Mouse (Mus musculus) gastrocnemius, postnatal 25 days (tissue): ENCODE results near the gene Ppan. TPM values are rescaled to one million over a fixed set of nuclear protein-coding genes. Genes with fewer than 3 reads are reported as not detected.

Experiments used
- DNase-seq: peaks from one replicate; pipeline ENCODE4 v3.0.0; 2022
- long read RNA-seq, 2 experiments: library from polyadenylated mRNA; stranded (forward); transcript quantifications; one replicate each; pipeline ENCODE4 v2.0.0; 2021
- total RNA-seq, 2 experiments: library from RNA; stranded (reverse); gene quantifications; 1 replicate in 1 of 2; 2 replicates in 1 of 2; pipeline ENCODE4 v1.2.3; 2021

Ppan gene
- 1 to 10 TPM; 7.4 to 7.7 TPM for total RNA-seq
- long read RNA-seq, experiment 1, partial matches to known transcripts = 1 of 4 reads
- long read RNA-seq, experiment 1, other reads (novel, unspliced or antisense) = 0 of 4 reads
- long read RNA-seq, experiment 2, partial matches to known transcripts = 2 of 6 reads
- long read RNA-seq, experiment 2, other reads (novel, unspliced or antisense) = 1 of 6 reads

DNA sequence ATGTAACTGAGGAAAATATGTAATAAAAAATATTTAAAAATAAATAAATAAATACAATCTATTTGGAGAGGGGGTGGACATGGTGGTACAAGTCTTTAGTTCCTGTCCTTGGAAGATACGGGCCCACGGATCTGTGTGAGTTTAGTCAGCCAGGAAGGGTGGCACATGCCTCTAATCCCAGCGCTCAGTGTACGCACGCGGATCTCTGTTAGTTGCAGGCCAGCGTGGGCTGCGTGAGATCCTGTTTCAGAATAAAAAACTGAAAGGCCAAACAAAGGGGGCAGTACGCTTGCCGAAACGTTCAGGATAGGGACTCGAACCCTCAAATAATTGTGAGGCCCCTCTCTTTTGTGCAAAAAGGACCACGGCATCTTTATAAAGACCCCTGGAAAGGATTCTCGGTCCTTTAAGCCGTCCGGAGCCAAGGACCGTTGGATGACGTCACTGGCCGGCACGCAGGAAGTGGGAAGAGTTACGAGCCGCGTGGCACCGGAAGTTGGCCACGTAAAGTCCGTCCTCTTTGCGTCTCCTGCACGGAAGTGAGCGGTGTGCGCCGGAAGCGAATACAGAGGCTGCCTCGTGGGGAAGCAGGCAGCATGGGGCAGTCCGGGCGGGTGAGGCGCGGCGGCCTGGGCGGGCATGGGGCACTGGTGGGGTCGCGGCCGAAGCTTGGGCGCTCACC, at the start of gene Ppan:
Ppan (plus strand) TSS at position 472 of the 682 bp plus-strand sequence.
- DNase-seq = peak; percentile 93

DNA sequence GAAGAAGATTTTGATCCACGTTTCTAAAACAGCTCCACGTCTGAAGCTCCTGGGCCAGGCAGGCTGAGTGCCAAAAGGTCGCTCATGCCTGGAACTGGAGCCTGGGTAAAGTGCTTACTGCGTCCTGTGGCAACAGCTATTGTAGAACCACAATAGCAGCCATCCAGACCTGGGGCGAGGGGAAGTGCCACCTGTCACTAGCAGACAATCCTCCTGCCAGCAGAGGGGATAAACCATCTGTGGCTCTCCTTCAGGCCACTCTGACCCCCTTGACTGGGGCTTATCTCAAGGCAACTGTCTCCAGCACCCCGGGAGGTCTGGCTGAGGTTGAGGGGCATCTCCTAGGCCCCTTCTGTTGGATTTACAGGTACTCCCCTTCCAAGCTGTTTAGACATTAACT, 49.0 kb upstream of the Ppan start:
- DNase-seq = no peak

DNA sequence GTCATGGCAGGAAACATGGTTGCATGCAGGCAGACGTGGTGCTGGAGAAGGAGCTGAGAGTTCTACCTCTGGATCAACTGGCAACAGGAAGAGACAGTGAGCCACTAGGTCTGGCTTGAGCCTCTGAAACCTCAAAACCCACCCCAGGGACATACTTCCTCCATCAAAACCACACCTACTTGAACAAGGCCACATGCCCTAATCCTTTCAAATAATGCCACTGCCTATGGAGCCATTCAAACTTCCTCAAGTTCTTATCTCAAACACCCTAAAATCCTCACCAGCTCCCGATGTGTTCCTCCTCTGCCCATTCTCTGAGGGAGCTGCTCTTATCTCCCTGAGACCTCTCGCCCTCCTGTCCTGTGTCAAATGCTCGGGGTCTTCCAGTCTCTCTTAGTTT, 45.8 kb upstream of the Ppan start:
- no peak for DNase-seq

DNA sequence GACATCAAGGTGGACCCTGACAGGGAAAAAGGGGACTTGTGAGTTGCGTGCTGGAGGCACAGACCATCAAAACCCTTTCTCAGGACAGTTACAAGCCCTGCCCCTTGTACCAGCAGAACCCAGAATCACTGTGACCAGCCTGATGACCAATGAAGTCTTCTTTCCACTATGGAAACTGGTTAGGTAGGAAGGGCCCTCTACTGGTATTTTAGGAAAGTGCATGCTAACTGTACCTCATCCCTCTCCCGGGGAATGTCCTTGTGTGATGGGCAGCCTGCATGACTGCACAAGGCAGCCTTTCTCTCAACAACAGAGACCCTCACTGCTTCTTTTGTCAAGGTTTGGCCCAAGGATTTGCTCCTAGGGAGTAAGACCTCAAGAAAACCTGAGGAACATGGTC, 45.3 kb upstream of the Ppan start:
- no peak for DNase-seq

DNA sequence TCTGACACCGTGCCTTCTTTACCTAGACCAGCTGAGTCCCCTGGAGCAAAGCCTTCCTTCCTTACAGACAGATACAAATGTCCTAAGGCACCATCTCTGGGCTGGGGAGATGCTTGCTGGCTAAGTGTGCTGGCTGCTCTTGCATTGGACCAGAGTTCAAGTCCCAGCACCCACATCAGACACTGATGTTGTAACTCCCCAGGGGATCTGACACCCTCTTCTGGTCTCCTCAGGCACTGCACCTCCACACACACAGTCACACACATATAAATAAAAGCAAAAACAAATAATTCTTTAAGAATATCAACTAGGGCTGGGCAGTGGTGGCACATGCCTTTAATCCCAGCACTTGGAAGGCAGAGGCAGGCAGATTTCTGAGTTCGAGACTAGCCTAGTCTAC, 37.8 kb upstream of the Ppan start:
- no peak for DNase-seq

DNA sequence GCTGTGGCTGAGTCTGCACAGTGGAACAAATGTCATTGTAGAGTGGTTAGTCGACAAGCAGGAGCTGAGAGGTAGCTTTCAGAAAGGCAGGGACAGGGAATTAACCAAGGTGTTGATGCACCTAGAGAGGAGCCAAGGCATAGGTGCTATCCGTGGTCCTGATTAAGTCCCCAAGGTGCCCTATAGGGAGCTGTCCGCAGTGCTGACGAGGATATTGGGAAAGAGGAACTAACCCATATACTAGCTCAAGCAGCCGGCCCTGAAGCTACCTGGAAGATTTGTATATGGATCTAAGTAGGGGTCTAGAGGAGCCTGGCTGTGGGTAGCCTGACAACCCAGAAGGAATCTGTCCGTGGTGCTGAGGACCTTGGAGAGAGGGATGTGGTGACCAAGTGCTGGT, 30.8 kb upstream of the Ppan start:
- DNase-seq = no peak

DNA sequence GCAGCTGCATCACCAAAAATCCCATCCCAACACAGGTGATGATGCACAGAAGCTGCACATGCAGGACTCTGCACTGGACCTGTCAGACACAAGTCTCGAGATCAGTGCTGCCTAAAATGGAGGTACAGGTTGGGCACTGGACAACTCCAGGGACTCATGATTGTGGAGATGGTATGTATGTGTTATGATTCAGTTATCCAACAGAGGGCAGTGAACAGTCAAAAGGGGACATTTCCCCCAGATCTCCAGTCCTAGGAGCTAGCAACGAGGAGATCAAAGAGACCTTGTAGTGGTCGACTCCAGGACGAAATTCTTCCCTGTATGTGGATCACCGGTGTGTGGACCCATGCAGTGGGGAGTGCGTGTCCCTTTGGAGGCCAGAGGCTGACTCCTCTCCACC, 28.0 kb upstream of the Ppan start:
- no peak for DNase-seq

DNA sequence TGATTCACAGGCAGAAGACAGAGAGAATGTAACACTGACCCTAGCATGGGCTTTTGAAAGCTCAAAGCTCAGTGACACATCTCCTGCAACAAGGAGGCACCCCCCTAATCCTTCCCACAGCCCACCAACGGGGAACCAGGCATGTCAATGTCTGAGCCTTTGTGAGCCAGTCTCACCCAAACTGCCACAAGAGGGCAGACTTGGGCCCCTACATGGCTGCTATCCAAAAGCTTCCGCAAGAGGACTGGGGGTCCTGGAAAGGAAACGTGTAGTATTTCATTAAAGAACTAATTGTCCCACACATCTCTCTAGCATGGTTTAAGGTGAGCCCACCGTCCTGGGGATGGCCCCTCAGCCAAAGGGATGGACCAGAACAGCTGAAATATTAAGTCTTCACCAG, 26.2 kb upstream of the Ppan start:
- no peak for DNase-seq

DNA sequence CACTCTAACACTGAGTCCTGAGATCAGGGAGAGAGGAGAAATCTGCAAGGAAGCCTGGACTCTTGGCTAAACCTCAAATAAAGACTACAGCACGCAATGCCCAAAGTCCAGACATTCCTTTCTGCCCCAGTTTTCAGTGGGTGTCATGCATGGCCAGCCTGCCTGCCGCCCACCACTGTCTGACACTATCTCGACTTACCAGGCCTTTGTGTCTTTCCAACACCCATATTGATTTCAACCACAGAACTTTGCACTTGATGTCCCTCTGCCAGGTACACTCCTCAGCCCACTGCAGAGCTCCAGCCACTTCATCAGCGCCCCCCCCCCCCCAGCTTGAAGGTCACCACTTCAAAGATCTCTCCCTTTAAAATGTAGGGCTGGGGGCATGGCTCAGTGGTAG, 25.8 kb upstream of the Ppan start:
- no peak for DNase-seq

DNA sequence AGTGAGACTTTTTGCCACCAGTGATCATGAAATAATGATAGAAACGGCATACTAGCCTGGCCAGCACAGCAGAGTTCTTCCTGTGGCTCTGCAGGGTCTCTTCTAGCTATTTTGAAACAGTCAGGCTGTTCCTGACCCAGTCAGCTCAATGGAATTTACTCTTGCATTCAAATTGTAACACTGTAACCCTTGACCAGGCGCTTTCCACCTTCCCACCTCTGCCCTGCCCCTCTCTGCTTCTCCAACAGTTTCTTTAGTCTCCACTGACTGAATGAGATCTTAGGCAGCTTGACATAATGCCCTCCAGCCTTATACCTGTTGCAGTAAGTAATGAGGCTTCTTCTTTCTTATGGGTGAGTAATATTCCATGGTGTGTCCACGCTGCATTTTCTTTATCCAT, 21.1 kb upstream of the Ppan start:
- DNase-seq = no peak

DNA sequence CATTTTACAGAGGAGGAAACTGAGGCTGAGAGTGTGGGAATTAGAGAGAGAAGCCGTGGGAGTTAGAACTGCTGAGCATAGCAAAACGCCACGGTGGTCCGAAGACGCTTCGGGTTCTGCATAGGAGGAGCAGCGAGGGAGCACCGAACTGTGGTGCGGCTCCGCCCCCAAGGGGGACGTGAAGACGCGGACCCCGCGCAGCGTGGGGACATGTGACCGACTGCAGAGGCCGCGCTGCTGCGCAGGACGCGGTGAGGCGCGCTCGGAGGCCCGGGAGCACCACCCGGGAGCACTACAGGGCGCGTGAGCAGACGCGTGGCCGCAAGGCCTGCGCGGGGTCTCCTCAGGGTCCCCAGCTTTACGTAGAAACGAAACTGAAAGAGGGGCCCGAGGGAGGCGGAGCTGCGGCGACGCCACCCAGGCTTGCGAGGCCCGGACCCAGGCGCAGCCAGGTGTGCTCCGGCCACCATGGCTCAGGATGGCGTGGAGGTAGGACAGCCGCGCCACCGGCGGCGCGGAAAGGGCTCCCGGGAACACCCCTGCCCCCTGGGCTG, 19.4 kb upstream of the Ppan start, which contains the start of gene A230050P20Rik:
A230050P20Rik (plus strand) TSS at position 195 of the 554 bp plus-strand sequence.
- peak; percentile 52 for DNase-seq

DNA sequence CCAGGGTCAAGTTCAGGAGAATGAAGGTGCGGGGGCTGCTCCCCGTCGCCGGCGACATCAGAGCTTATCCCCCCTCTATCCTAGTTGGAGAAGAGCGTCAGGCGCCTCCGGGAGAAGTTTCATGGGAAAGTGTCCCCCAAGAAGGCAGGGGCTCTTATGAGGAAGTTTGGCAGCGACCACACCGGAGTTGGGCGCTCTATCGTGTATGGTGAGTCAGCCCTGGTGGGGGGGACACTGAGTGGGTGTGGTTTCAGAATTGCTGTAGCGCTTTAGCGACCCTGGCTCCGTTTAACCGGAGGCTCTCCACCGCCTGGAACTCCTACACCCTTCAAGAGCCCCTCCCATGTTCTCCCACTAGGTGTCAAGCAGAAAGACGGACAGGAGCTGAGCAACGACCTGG, 18.7 kb upstream of the Ppan start:
- no peak for DNase-seq

DNA sequence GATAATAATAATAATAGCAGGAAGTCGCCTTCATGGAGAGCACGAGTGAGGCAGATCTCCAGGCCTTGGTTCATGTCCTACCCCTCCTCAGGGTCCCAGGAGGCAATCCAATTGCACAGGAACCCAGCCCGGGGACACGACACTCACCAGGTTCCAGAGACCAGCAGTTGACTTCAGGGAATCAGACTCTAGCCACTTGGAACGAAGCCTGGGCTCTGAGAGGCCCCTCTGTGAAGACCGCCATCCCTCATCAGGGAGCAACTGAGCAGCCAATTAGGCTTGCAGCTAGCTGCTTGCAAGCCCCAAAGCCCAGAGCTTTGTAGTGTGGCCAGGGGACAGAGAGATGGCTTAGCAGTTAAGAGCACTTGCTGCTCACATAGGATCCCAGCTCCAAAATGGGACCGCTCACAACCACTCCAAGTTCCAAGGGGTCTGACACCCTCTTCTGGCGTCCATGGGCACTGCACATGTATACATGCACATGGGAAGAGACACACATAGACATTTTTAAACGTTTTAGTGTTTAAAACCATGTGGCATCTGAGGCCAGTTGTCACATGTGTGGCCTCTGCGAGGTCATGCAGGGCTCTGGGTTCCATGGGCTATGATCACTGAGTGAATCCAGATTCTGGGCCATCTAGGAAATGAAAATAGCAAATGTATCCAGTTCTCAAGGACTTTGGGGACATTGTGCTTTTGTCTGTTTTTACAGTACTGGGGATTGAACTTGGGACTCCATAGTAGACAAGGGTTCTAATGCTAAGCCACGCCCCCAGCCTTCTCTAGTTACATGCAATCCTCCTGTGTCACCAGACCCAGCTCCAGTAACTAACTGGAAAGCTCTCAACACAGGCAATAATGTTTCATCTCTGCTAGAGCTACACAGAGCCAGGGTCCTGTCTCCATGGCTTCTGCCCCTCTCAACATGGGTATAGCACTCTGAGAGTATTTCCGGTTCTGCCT, 17.5 kb upstream of the Ppan start:
- DNase-seq = no peak

DNA sequence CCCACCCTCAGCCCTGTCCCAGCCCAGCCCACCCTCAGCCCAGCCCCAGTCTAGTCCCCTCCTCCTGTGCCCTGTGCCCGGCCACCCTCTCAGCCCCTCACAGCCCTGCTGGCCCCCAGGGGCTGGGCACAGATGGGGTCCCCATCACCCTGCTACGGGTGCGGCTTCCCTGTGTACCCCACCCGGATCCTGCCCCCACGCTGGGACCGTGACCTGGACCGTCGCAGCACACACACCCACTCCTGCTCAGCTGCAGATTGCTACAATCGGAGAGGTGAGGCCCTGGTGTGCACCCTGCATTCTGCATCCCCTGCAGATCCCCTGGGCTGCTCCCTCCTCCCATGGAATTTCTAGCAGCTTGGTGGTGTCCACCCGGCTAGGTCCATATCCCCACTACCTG, 15.0 kb upstream of the Ppan start:
- DNase-seq = no peak

DNA sequence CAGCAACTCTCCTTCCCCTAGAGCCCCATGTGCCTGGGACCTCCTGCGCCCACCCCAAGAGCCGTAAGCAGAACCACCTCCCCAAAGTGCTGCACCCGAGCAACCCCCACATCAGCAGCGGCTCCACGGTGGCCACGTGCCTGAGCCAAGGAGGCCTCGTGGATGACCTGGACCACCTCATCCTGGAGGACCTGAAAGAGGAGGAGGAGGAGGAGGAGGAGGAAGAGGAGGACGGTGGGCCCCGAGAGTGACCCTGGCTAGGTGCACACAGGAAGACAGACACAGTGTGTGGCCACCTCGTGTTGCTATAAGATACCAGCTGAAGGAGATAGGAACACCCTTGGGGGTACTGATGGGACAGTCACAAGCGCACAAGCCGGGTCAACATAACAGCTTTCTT, 14.5 kb upstream of the Ppan start:
- DNase-seq = no peak

DNA sequence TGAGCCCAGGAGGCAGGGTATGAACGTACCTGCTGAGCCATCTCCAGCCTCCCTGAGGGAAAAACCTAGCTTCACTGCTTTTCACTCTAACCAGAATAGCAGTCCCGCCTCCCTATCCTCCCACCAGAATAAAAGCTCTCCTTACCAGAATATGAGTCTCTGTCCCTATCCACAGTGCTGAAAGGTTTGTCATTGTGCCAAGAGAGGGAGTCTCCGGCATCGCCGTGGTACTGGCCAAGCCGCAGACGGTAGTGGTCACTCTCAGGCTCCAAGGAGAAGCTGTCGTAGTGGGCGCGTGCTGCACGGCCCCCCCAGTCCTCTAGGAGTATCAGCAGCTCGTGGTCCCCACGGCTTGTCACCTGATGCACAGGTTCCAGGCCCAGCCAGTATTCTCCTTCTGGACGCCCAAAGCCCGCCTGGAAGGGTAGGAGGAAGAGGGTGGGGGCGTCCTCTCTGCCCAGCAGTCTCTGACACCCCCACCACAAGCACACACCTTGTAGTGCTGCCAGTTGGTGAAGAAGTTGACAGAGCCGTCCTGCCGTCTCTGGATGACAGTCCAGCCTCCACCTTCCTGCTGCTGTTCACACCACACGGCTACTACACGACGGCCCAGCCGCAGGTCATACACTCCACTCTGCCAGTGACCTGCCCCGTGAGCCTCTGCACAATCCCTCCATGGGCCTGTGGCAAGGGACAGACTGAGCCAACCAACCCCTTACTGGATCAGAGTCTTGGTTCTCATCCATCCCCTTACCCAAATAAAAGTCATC, 12.8 kb upstream of the Ppan start:
- DNase-seq = no peak

DNA sequence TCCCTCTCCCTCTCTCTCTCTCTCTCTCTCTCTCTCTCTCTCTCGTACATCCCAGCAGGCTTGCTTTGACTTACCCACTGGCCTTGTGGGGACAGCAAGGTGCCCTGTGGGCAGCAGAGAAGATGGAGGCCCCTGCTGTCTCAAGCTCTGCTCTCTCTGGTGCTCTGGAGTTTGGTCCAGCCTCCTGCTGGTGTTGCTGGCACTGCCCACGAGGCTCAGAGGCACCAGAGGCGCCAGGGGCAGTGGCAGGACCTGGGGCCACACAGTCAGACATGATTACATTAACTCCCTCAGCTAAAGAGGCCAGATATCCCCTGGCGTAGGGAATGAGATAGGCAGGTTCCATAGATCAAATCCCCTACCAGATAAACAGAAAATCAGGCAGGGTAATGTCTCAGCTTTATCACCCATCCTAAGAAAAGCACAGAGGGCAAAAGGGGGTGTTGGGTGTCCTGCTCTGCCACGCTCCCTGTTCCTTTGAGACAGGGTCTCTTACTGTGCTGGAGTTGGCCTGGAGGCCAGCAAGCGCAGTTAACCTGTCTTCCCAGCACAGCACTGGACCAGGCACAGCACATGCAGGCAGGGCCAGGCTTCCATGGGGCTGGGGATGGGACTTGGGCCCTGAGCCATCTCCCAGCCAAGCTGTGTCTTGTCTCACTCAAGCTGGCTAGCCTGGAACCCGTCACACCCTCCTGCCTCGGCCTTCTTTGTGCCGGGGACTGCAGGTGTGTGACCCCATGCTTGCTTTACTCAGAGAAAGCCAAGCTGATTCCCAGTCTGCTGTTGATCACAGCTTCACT, 11.5 kb upstream of the Ppan start:
- no peak for DNase-seq

DNA sequence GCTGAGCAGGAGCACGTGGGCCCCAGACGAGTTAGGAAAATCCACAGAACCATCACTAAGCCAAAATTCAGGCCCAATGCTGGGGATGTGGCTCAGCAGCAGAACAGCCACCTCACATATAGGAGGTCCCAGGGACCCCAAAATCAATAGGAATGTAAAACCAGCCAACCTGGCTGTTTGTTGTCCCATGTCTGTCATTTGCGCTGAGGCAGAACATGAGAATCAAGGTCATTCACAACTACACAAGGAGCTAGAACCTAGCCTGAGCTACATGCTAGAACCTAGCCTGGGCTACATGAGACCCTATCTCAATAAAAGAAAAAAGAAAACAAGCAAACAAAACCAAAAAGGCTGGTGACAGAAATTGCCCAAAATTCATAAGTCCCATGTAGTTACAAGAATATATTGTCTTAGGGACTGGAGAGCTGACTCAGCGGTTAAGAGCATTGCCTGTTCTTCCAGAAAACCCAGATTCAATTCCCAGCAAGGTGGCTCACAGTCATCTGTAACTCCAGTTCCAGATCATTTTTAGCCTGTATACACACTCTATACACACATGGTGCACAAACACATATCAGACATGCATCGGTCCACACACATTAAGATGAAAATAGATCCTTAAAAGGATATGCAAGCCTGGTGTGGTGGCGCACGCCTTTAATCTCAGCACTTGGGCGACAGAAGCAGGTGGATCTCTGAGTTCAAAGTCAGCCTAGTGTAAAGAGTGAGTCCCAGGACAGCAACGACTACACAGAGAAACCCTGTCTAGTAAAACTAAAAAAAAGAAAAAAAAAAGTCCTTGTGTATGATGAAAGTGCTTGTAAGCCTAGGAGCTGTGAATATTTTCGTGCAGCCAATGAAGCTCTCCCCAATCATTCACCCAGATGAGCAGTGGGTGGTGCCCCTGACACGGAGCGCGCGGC, 10.6 kb upstream of the Ppan start:
- no peak for DNase-seq

DNA sequence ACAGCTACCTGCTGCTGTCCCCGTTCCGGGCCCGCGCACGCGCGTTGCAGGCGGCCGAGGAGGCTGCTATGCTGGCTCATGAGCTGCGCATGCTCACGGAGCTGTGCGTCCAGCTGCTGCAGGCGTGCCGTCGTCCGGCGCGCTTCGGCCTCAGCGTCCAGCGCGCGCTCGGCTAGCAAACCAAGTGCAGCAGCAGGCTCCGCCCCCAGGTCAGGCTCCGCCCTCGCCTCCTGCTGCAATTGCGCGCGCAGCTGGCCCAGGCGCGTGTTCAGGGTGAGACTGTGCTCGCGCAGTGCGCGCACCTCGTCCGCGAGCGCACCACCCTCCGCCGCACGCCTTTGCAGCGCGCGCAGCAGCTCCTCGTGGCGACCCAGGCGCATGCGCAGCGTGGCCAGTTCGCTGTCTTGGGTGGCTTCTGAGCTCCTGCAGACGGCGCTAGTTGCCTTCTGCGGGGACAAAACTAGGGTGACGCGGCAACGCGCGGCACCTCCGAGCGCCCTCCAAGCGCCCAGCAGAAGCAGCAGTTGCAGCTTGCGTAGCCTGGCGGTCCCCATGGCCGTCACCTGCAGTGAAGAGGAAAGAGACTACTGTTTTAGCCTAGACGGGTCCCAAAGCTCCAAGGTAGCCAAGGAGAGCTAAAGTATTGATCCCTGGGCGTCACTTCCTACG, 9.8 kb upstream of the Ppan start:
- DNase-seq = peak; percentile 100

DNA sequence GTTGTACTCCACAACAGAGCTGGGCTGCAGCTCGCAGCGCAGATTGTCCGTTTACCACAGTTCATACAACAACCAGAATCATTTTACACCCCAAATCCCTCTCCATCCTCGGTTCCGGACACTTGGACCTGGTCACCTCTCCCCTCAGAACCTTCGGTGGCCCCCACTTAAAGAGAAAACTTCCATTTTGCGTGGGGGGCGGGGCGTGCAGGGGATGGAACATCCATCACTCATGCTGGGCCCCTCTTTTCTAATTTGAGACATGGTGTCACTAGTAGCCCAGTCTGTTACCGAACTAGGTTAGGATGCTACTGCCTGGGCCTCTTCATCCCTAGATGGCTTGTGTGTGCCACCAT, 9.3 kb upstream of the Ppan start:
- DNase-seq = no peak
